11 mouse cellular contexts compared by ENCODE assay signal in genomic region chr11:16795012-16795411, GRCm38 (mm10). TPM values are rescaled to one million over a fixed set of nuclear protein-coding genes. Genes with fewer than 3 reads are reported as not detected.
DNase-seq lines count a peak whose midpoint lies in the region.
"Had no signal": no experiment of that assay in that cellular context is flagged by ENCODE, and none has a peak within 500 bp of the region (broad histone marks: within the 10 kb centered on the region; RNA-seq: fewer than 3 reads in every experiment).

No protein-coding gene starts in this region.

- peak; percentile 5 to 25 for DNase-seq in adrenal gland, postnatal 36 days
- no peak for DNase-seq in adrenal gland, postnatal 10 days
- DNase-seq in kidney, postnatal 36 days: peak; percentile 44 to 62
- DNase-seq in kidney, postnatal 4 days: no peak
- DNase-seq in heart, adult 8-10 months (ENCODE audit: low spot score): peak; percentile 77
- peak; percentile 59 for DNase-seq in lung, postnatal 25 days (ENCODE audit: low spot score)
- DNase-seq in cerebellum, adult 9-10 months: no peak
- DNase-seq in left cerebral cortex, postnatal 14 days (ENCODE audit: low spot score in 2 of 2): no peak
- DNase-seq: cerebellum, postnatal 25 days; spleen, adult 18-20 months had no signal

- intact Hi-C loops in left cerebral cortex, postnatal 14 days (cut with DNase I): no loop called here

RNA-seq across cellular contexts. Expression of gene Egfr, which starts 43.0 kb away (rescaled TPM):
- 10 to 100 TPM in 1 of 2 experiments, 1 to 10 TPM in 1; 9.0 to 16.4 TPM for total RNA-seq in adrenal gland, postnatal 36 days (2021)
- 10 to 100 TPM; 15.5 to 23.5 TPM for total RNA-seq in adrenal gland, postnatal 10 days (2021)
- total RNA-seq in heart, adult 8-10 months (2022): 1 to 10 TPM; 4.1 to 6.4 (median 5.1) TPM
- 10 to 100 TPM; 14.2 to 15.2 TPM for total RNA-seq in left cerebral cortex, postnatal 14 days (2021)
- total RNA-seq: megakaryocyte progenitor cell, adult 5-6 weeks had no signal

Comparison
In these comparisons a context has a peak if more than half of its experiments do, and no peak if none do; other contexts are left out.
1. DNase-seq: peak in adrenal gland, postnatal 36 days (2 of 2), kidney, postnatal 36 days (2 of 2), heart, adult 8-10 months (single experiment) and lung, postnatal 25 days (single experiment); none in adrenal gland, postnatal 10 days (single experiment), kidney, postnatal 4 days (0 of 2), cerebellum, adult 9-10 months (single experiment) and left cerebral cortex, postnatal 14 days (0 of 2).